Mouse (Mus musculus) olfactory bulb, adult 2 months (tissue): ENCODE data around the gene Miga1. TPM values are rescaled to one million over a fixed set of nuclear protein-coding genes. Genes with fewer than 3 reads are reported as not detected.

Experiments
- H3K27ac ChIP-seq: fragments of 200-500 bp; 2 replicates; pipeline ENCODE4 v1.5.1; 2012; ENCODE audit warnings: low read depth, low read length; ENCODE audit not compliant: insufficient read depth
- H3K4me1 ChIP-seq: fragments of 200-500 bp; 2 replicates; pipeline ENCODE4 v1.6.1; 2012; ENCODE audit warnings: low read length; ENCODE audit not compliant: control insufficient read depth, insufficient read depth
- H3K4me3 ChIP-seq: fragments of 200-500 bp; 2 replicates; pipeline ENCODE4 v1.5.1; 2012; ENCODE audit warnings: mild to moderate bottlenecking, low read depth, low read length, moderate library complexity; ENCODE audit not compliant: insufficient read depth
- CTCF ChIP-seq: fragments of 200-500 bp; IDR thresholded peaks from 2 replicates; pipeline ENCODE4 v1.5.1; 2012; ENCODE audit warnings: low read depth, mild to moderate bottlenecking, low read length, moderate library complexity; ENCODE audit not compliant: insufficient read depth
- POLR2A ChIP-seq: fragments of 200-500 bp; IDR thresholded peaks from 2 replicates; pipeline ENCODE4 v1.6.1; 2012; ENCODE audit warnings: mild to moderate bottlenecking, low read depth, low read length, moderate library complexity; ENCODE audit not compliant: insufficient read depth
- WGBS: fragments of 180-500 bp; shearing (Covaris S2); methylation state at CpG from one replicate; pipeline ENCODE4 v1.1.7; 2018; 5-methylcytosine and 5-hydroxymethylcytosine counted together
- polyA plus RNA-seq: library from polyadenylated mRNA; stranded (reverse); fragments of >200 nt; gene quantifications from 2 replicates; pipeline ENCODE4 v1.2.4, GENCODE M21; 2012; ENCODE audit warnings: low replicate concordance; ENCODE audit not compliant: missing spikeins, insufficient read depth, insufficient read length

Miga1 gene
- polyA plus RNA-seq, 1 experiment: not detected

GRCm38 (mm10) chr3:152225906-152226305, 114.3 kb downstream of the Miga1 start:
- H3K27ac ChIP-seq: no peak overlapping the region
- no peak for TF ChIP-seq POLR2A
- no peak for TF ChIP-seq CTCF
- no peak overlapping the region for H3K4me3 ChIP-seq
- H3K4me1 ChIP-seq: peaks cover 2% of the 10 kb centered on the region; the same call in 1 of the 2 replicates
- WGBS: 79% methylated on average over 7 of the region's 7 CpGs

- TF ChIP-seq POLR2A: no peak
- no peak for TF ChIP-seq CTCF
- H3K4me1 ChIP-seq: peaks cover 2% of the 10 kb centered on the region; the same call in 1 of the 2 replicates
- H3K27ac ChIP-seq: no peak overlapping the region
- H3K4me3 ChIP-seq: no peak overlapping the region
Observed at GRCm38 (mm10) chr3:152224918-152225317, 115.3 kb downstream of the Miga1 start.

Other genes starting within 250 kb of the Miga1 start
- gene Gipc2, start 174.2 kb downstream of the Miga1 start, polyA plus RNA-seq: not detected in 2 replicates
- gene Dnajb4, start 130.1 kb downstream of the Miga1 start, polyA plus RNA-seq: not detected in 2 replicates
- 284 TPM in 1 of 2 replicates, not detected in the other for gene Fubp1, start 130.0 kb downstream of the Miga1 start, polyA plus RNA-seq
- not detected in 2 replicates for gene Nexn, start 74.1 kb downstream of the Miga1 start, polyA plus RNA-seq
- gene Usp33, start 6.1 kb upstream of the Miga1 start, polyA plus RNA-seq: not detected in 2 replicates
- gene Zzz3, start 55.1 kb upstream of the Miga1 start, polyA plus RNA-seq: not detected in 2 replicates